Mouse (Mus musculus): ENCODE data around the gene Jpt2.

Jpt2 gene

GRCm38 (mm10) chr17:24913984-24914383 lies 46.5 kb downstream of the Jpt2 start:
- DNase-seq (ENCODE audit: low spot score in 2 of 2), result no peak

GRCm38 (mm10) chr17:24907591-24907990 lies 52.9 kb downstream of the Jpt2 start:
- DNase-seq (ENCODE audit: low spot score in 2 of 2), result no peak

- no peak for DNase-seq (ENCODE audit: low spot score in 2 of 2)
Measured at GRCm38 (mm10) chr17:24903767-24904166, 56.7 kb downstream of the Jpt2 start.

GRCm38 (mm10) chr17:24902671-24903474 lies 57.6 kb downstream of the Jpt2 start:
- DNase-seq (ENCODE audit: low spot score in 2 of 2), result peak; percentile 54 to 77

GRCm38 (mm10) chr17:24902124-24902523 lies 58.4 kb downstream of the Jpt2 start:
- no peak for DNase-seq (ENCODE audit: low spot score in 2 of 2)

GRCm38 (mm10) chr17:24900014-24900413 lies 60.5 kb downstream of the Jpt2 start:
- DNase-seq (ENCODE audit: low spot score in 2 of 2), result no peak

- DNase-seq (ENCODE audit: low spot score in 2 of 2), result no peak
Measured at GRCm38 (mm10) chr17:24899153-24899552, 61.3 kb downstream of the Jpt2 start.

- DNase-seq (ENCODE audit: low spot score in 2 of 2), result no peak
Measured at GRCm38 (mm10) chr17:24898041-24898854, 62.2 kb downstream of the Jpt2 start.

GRCm38 (mm10) chr17:24897600-24897999 lies 62.9 kb downstream of the Jpt2 start:
- DNase-seq (ENCODE audit: low spot score in 2 of 2), result no peak

- DNase-seq (ENCODE audit: low spot score in 2 of 2), result no peak
Measured at GRCm38 (mm10) chr17:24896993-24897269, 63.6 kb downstream of the Jpt2 start.

GRCm38 (mm10) chr17:24896241-24896992 lies 64.1 kb downstream of the Jpt2 start, which contains the start of gene Nme3:
Gene Nme3, plus strand, starts transcription at chr17:24896500.
- peak; percentile 70 to 75 for DNase-seq (ENCODE audit: low spot score in 2 of 2)

- DNase-seq (ENCODE audit: low spot score in 2 of 2), result no peak
Measured at GRCm38 (mm10) chr17:24895571-24896240, 64.8 kb downstream of the Jpt2 start.

- DNase-seq (ENCODE audit: low spot score in 2 of 2), result peak; percentile 67 to 75
Measured at GRCm38 (mm10) chr17:24894995-24895547, 65.4 kb downstream of the Jpt2 start, which contains the start of the genes Eme2 and Mrps34. Gene Eme2, minus strand, starts transcription at chr17:24895087. Gene Mrps34, plus strand, starts transcription at chr17:24895116.

- DNase-seq (ENCODE audit: low spot score in 2 of 2), result no peak
Measured at GRCm38 (mm10) chr17:24894061-24894994, 66.2 kb downstream of the Jpt2 start.

- no peak for DNase-seq (ENCODE audit: low spot score in 2 of 2)
Measured at GRCm38 (mm10) chr17:24893276-24893675, 67.2 kb downstream of the Jpt2 start.

GRCm38 (mm10) chr17:24892785-24893184 lies 67.7 kb downstream of the Jpt2 start:
- no peak for DNase-seq (ENCODE audit: low spot score in 2 of 2)

- DNase-seq (ENCODE audit: low spot score in 2 of 2), result no peak
Measured at GRCm38 (mm10) chr17:24891321-24891720, 69.2 kb downstream of the Jpt2 start.

- no peak for DNase-seq (ENCODE audit: low spot score in 2 of 2)
Measured at GRCm38 (mm10) chr17:24890151-24891092, 70.1 kb downstream of the Jpt2 start.

GRCm38 (mm10) chr17:24888862-24889261 lies 71.6 kb downstream of the Jpt2 start:
- no peak for DNase-seq (ENCODE audit: low spot score in 2 of 2)
